Comparison of ENCODE assay signal across 1 mouse cellular context in the genomic region with DNA sequence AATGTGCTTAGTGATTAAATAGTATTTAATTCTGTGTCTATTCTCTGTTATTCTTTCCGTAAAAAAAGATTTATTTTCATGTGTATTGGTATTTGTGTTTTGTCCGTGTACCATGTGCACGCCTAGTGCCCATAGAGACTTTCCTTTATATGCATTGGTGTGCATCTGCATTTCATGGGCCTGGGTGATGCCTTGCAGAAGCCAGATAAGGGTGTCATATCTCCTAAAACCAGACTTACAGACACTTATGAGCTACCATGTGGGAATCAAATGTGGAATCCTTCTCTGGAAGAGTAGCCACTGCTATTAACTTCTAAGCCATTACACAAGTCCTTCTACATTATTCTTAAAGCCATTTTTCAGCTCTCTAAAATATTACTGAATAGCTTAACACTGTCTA.
TF ChIP-seq lines count a peak whose summit lies in the region.

No protein-coding gene starts in this region.

TF ChIP-seq in MEL, 35 proteins besides CTCF, POLR2A, EP300 and RAD21 (continued from another document):
- TF ChIP-seq GABPA (IDR thresholded peaks at IDR 0.05; ENCODE audit: low read depth, low read length) (no peak), POLR2AphosphoS5 (IDR thresholded peaks at IDR 0.05; ENCODE audit: borderline replicate concordance, low read depth, low read length) (no peak)
